Mouse (Mus musculus) hindbrain, embryonic 13.5 days (tissue): ENCODE measurements at regions not wholly inside any gene's neighbourhood (a gene's known extent, or its start where the extent isn't known, plus 50 kb on each side); places are given as distances from the start of the nearest gene placed in this dataset.

ENCODE experiments used
- ATAC-seq: fragments of 200-750 bp; cut with Nextera tagmentation; 2 replicates; pipeline ENCODE4 v1.8.0; 2017; ENCODE audit warnings: moderate TSS enrichment; ENCODE audit not compliant: low FRiP score
- H3K27ac ChIP-seq: fragments of 300-500 bp; sonication (generic); 2 replicates; pipeline ENCODE4 v1.5.1; 2015; ENCODE audit warnings: inconsistent platforms, mild to moderate bottlenecking, moderate library complexity
- H3K27me3 ChIP-seq: fragments of 300-500 bp; sonication (generic); 2 replicates; pipeline ENCODE4 v1.6.1; 2015; ENCODE audit warnings: mild to moderate bottlenecking, inconsistent platforms
- H3K36me3 ChIP-seq: fragments of 300-500 bp; sonication (generic); 2 replicates; pipeline ENCODE4 v1.6.1; 2015; ENCODE audit warnings: mild to moderate bottlenecking, inconsistent platforms
- H3K4me1 ChIP-seq: fragments of 300-500 bp; sonication (generic); replicated peaks from 2 replicates; pipeline ENCODE4 v1.6.1; 2015; ENCODE audit warnings: inconsistent platforms
- H3K4me2 ChIP-seq: fragments of 300-500 bp; sonication (generic); 2 replicates; pipeline ENCODE4 v1.6.1; 2015; ENCODE audit warnings: inconsistent platforms, mild to moderate bottlenecking, moderate library complexity
- H3K4me3 ChIP-seq: fragments of 300-500 bp; sonication (generic); 2 replicates; pipeline ENCODE4 v1.5.1; 2015; ENCODE audit warnings: mild to moderate bottlenecking, inconsistent platforms
- H3K9ac ChIP-seq: fragments of 300-500 bp; sonication (generic); 2 replicates; pipeline ENCODE4 v1.6.1; 2015; ENCODE audit warnings: mild to moderate bottlenecking, inconsistent platforms
- H3K9me3 ChIP-seq: fragments of 300-500 bp; sonication (generic); 2 replicates; pipeline ENCODE4 v1.6.1; 2016; ENCODE audit warnings: inconsistent platforms
- WGBS: fragments of 180-500 bp; shearing (Covaris S2); methylation state at CpG from one replicate; pipeline ENCODE4 v1.1.7; 2015; 5-methylcytosine and 5-hydroxymethylcytosine counted together

DNA sequence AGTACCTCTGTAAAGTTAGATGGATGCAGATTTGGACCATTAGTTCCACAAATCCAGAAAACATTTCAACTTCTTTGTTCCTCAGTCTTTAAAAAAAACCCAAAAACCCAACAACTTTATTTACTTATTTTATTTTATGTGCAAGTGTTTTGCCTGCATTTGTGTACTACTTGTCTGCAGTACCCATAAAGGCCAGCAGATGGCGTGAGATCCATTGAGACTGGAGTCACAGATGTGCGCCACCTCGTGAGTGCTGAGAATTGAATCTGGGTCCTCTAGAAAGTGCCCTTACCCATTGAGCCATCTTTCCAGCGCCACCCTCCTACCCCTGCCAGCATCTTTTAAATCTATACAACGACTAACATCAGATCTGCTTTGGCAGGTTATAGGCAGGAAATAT is 53.0 kb downstream of the Gm12689 start:
- Histone ChIP-seq H3K27ac (no peak overlapping the region), H3K4me3 (no peak overlapping the region), H3K27me3 (peaks cover 21% of the 10 kb centered on the region), H3K4me2 (no peak overlapping the region), H3K36me3 (no peaks in the 10 kb centered on the region), H3K9me3 (0 out of 2 replicates have a peak, but pooled peaks cover 4% of the 10 kb centered on the region), H3K9ac (no peak overlapping the region), H3K4me1 (peaks cover 12% of the 10 kb centered on the region)
- ATAC-seq, result no peak
- WGBS, result 60% methylated on average over 5 of the region's 5 CpGs

- ATAC-seq, result peak; percentile 61; the same call in 1 of the 2 replicates
These were observed 57.5 kb downstream of the Gm12689 start for GRCm38 (mm10) chr4:99353122-99353774.

DNA sequence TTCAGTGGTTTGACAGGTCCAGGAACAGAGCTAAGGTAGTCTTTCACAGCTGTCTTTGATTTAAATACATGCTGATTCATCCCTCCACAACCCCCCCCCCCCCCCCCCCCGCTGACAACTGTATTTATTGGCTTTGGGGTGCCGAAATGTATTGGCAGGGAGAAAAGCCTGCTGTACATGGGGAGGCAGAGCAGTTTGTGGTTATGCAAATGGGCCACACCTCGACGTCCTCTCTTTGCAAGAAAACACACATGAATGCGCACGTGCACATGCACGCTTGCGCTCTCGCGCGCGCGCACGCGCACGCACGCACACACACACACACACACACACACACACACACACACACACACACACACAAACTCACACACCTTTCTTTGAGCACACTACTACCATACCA is 58.5 kb downstream of the Gm12689 start:
- peak overlapping the region; percentile 0; the same call in 1 of the 2 replicates for H3K4me2 ChIP-seq
- H3K9me3 ChIP-seq, result no peaks in the 10 kb centered on the region
- peaks cover 17% of the 10 kb centered on the region for H3K4me1 ChIP-seq
- H3K9ac ChIP-seq, result no peak overlapping the region
- no peaks in the 10 kb centered on the region for H3K36me3 ChIP-seq
- H3K27ac ChIP-seq, result no peak overlapping the region
- 78% methylated on average over 14 of the region's 17 CpGs for WGBS
- no peak overlapping the region for H3K4me3 ChIP-seq
- peaks cover 4% of the 10 kb centered on the region; the same call in 1 of the 2 replicates for H3K27me3 ChIP-seq
- ATAC-seq, result peak; percentile 41; the same call in 1 of the 2 replicates

More at GRCm38 (mm10) chr4:99353122-99353774, 57.5 kb downstream of the Gm12689 start:
- Histone ChIP-seq H3K9ac (no peak overlapping the region), H3K27me3 (peaks cover 4% of the 10 kb centered on the region; the same call in 1 of the 2 replicates), H3K4me2 (no peak overlapping the region), H3K9me3 (0 out of 2 replicates have a peak, but pooled peaks cover 4% of the 10 kb centered on the region), H3K27ac (peak overlapping the region; percentile 14; the same call in 1 of the 2 replicates), H3K36me3 (no peaks in the 10 kb centered on the region), H3K4me1 (peaks cover 17% of the 10 kb centered on the region), H3K4me3 (no peak overlapping the region)
- WGBS, result 34% methylated on average over 8 of the region's 8 CpGs

DNA sequence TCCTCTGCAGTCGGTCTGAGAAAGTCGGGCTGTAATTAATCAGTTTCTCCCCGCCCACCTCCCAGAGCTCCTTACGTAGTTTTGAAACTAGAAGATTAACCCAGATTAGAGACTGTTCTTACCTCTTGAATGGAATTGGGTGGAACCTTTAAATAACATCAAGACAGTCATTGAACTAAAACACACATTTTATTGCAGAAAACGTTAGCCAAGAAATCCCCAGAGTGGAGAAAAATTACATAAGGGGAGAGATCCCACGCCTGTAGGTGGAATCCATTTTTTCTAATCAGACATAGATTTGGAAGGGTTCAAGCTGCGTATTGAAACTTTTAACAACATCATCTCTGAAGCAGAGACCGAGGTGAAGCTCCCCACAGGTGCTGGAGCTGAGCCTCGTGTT is 59.1 kb downstream of the Gm12689 start:
- Histone ChIP-seq H3K36me3 (no peaks in the 10 kb centered on the region), H3K4me3 (no peak overlapping the region), H3K27ac (no peak overlapping the region), H3K9me3 (no peaks in the 10 kb centered on the region), H3K27me3 (peaks cover 4% of the 10 kb centered on the region; the same call in 1 of the 2 replicates), H3K4me1 (peaks cover 17% of the 10 kb centered on the region), H3K4me2 (peak overlapping the region; percentile 0; the same call in 1 of the 2 replicates), H3K9ac (no peak overlapping the region)
- 46% methylated on average over 9 of the region's 9 CpGs for whole genome bisulfite sequencing
- ATAC-seq, result no peak

DNA sequence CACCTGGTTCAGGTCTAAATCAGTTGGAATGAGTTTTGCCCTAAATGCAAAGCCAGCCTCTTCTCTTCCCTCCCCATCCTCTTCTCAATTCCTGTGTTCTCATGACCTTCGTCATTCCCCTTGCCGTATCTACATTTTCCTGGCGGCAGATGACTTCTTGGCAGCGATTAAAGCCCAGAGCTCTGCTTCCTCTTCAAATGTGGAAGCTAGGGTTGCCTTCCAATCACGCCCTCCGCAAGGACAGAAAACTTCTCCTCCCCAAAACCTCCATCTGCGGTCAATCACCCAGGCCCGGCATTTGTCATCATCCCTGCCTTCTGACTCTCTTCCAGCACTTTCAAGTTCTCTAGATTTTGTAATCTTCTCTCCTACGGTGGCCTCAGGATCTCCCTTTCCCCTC is 72.3 kb downstream of the Gm12689 start:
- WGBS, result 96% methylated on average over 9 of the region's 9 CpGs
- ATAC-seq, result no peak
- no peak overlapping the region for H3K9ac ChIP-seq

DNA sequence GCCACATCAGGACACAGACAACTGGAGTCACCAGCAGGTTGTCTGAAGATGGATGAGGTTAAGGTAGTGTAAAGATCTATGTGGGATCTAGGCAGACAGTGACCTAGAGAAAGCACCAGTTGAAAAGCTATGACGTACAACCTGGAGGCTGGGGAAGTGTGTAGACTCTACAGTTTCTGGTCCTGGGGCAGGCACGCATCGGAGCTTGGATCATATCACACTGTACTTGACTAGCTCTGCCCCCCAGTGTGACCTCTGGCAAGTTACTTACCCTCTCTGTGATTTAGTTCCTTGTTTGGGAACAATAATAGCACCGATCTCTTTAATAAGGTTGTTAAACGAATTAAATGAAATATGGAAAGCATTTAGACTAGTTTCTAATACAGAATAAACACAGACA is 75.5 kb downstream of the Gm12689 start:
- 91% methylated on average over 5 of the region's 5 CpGs for WGBS
- Histone ChIP-seq H3K4me1 (peaks cover 37% of the 10 kb centered on the region), H3K9ac (no peak overlapping the region), H3K9me3 (no peaks in the 10 kb centered on the region), H3K4me3 (no peak overlapping the region), H3K27ac (no peak overlapping the region), H3K36me3 (no peaks in the 10 kb centered on the region), H3K27me3 (peaks cover 45% of the 10 kb centered on the region; the same call in 1 of the 2 replicates), H3K4me2 (no peak overlapping the region)
- no peak for ATAC-seq

More for the DNA sequence above, 72.3 kb downstream of the Gm12689 start:
- Histone ChIP-seq H3K9me3 (no peaks in the 10 kb centered on the region), H3K4me2 (no peak overlapping the region), H3K4me3 (no peak overlapping the region), H3K27ac (no peak overlapping the region), H3K27me3 (peaks cover 47% of the 10 kb centered on the region; the same call in 1 of the 2 replicates), H3K36me3 (no peaks in the 10 kb centered on the region), H3K4me1 (peaks cover 7% of the 10 kb centered on the region)

GRCm38 (mm10) chr4:99376171-99376570 is 80.5 kb downstream of the Gm12689 start:
- 10% methylated on average over 1 of the region's 1 CpGs for WGBS
- H3K9ac ChIP-seq, result no peak overlapping the region
- no peak overlapping the region for H3K4me3 ChIP-seq
- peaks cover 64% of the 10 kb centered on the region for H3K27me3 ChIP-seq
- no peak overlapping the region for H3K4me2 ChIP-seq
- peaks cover 52% of the 10 kb centered on the region for H3K4me1 ChIP-seq
- no peaks in the 10 kb centered on the region for H3K9me3 ChIP-seq
- no peak for ATAC-seq
- no peaks in the 10 kb centered on the region for H3K36me3 ChIP-seq
- H3K27ac ChIP-seq, result peak overlapping the region; percentile 70; the same call in 1 of the 2 replicates

DNA sequence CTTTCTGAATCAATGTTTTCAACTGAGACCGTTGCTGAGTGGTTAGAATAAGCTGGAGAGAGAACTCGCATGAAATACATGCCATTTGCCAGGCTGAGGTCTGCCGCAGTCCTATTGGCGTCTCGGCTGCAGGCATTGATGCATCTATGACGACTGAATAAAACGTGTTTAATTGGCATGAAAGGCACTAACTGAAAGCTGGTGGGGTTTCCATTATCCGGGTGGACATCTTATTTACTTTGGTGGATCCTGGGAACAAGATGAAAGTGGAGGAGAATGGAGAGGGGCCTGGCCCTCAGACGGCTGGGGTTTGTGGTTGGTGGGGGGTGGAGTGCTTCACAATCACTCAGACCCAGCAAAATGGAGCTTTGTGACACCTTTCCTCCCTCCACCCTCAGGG is 81.2 kb downstream of the Gm12689 start:
- no peak overlapping the region for H3K4me2 ChIP-seq
- H3K9ac ChIP-seq, result no peak overlapping the region
- H3K27me3 ChIP-seq, result peaks cover 64% of the 10 kb centered on the region
- H3K27ac ChIP-seq, result no peak overlapping the region
- peaks cover 52% of the 10 kb centered on the region for H3K4me1 ChIP-seq
- ATAC-seq, result no peak
- H3K36me3 ChIP-seq, result no peaks in the 10 kb centered on the region
- WGBS, result 8% methylated on average over 9 of the region's 9 CpGs
- H3K4me3 ChIP-seq, result no peak overlapping the region
- no peaks in the 10 kb centered on the region for H3K9me3 ChIP-seq

DNA sequence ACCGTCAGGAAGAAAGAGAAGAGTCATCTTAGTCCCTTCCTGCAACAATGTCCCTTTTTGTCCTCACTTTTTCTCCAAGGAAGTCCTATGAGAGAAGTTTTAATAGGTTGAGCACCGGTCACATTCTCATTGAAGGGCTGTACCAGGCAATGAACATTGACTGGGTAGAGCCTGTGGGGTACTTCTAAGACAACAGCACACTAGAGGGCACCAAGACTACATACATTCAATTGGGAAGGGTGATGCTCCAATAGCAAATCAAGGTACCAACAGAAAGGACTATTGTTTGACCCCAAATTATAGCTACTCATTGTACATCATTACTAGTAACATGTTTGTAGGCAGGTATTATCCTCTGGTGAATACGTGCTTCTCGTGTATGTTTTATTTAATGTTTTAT is 84.3 kb downstream of the Gm12689 start:
- H3K36me3 ChIP-seq, result no peaks in the 10 kb centered on the region
- H3K4me2 ChIP-seq, result no peak overlapping the region
- no peak for ATAC-seq
- H3K9ac ChIP-seq, result no peak overlapping the region
- H3K4me1 ChIP-seq, result peaks cover 26% of the 10 kb centered on the region
- 90% methylated on average over 4 of the region's 4 CpGs for WGBS
- H3K9me3 ChIP-seq, result no peaks in the 10 kb centered on the region
- H3K27me3 ChIP-seq, result peaks cover 66% of the 10 kb centered on the region
- H3K4me3 ChIP-seq, result no peak overlapping the region
- no peak overlapping the region for H3K27ac ChIP-seq

GRCm38 (mm10) chr4:99385381-99385780 is 89.7 kb downstream of the Gm12689 start:
- Histone ChIP-seq H3K27me3 (peaks cover 39% of the 10 kb centered on the region), H3K27ac (no peak overlapping the region), H3K4me3 (no peak overlapping the region), H3K36me3 (no peaks in the 10 kb centered on the region), H3K4me1 (0 out of 2 replicates have a peak, but pooled peaks cover 5% of the 10 kb centered on the region), H3K9me3 (no peaks in the 10 kb centered on the region), H3K9ac (no peak overlapping the region), H3K4me2 (no peak overlapping the region)
- WGBS, result 6% methylated on average over 8 of the region's 8 CpGs
- ATAC-seq, result no peak

DNA sequence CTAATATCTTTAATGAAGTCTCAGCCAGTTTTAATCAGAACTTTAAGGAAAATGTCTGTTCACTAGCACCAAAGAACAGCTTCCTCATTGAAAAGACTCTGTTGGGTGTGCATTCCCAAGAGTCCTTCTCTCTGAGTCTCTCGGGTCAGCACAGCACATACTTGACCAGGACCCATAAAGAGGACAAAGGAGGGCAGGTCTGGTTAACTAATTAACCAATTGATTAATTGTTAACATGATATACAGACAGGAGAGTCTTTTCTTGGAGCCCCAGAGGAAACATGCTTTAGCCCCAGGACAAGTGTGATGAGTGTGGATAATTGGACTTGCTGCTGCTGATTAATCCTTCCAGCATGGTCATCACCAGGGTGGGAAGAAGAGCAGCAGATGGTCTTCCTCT is 93.7 kb downstream of the Gm12689 start:
- 60% methylated on average over 1 of the region's 1 CpGs for WGBS
- ATAC-seq, result no peak
- no peak overlapping the region for H3K4me2 ChIP-seq
- H3K4me1 ChIP-seq, result 0 out of 2 replicates have a peak, but pooled peaks cover 5% of the 10 kb centered on the region
- no peak overlapping the region for H3K4me3 ChIP-seq
- H3K27ac ChIP-seq, result no peak overlapping the region
- 0 out of 2 replicates have a peak, but pooled peaks cover 15% of the 10 kb centered on the region for H3K27me3 ChIP-seq
- H3K9ac ChIP-seq, result no peak overlapping the region
- no peaks in the 10 kb centered on the region for H3K36me3 ChIP-seq
- H3K9me3 ChIP-seq, result no peaks in the 10 kb centered on the region

- 90% methylated on average over 5 of the region's 5 CpGs for WGBS
- no peak for ATAC-seq
- Histone ChIP-seq H3K9me3 (no peaks in the 10 kb centered on the region), H3K36me3 (no peaks in the 10 kb centered on the region), H3K9ac (no peak overlapping the region), H3K4me2 (no peak overlapping the region), H3K27me3 (peaks cover 10% of the 10 kb centered on the region; the same call in 1 of the 2 replicates), H3K27ac (no peak overlapping the region), H3K4me3 (no peak overlapping the region), H3K4me1 (no peaks in the 10 kb centered on the region)
These were observed 97.3 kb downstream of the Gm12689 start for GRCm38 (mm10) chr4:99392986-99393385.

GRCm38 (mm10) chr4:99394244-99394643 is 98.5 kb downstream of the Gm12689 start:
- ATAC-seq, result no peak
- 66% methylated on average over 3 of the region's 3 CpGs for WGBS

More at GRCm38 (mm10) chr4:99394244-99394643, 98.5 kb downstream of the Gm12689 start:
- Histone ChIP-seq H3K4me1 (no peaks in the 10 kb centered on the region), H3K9me3 (no peaks in the 10 kb centered on the region), H3K4me3 (no peak overlapping the region), H3K27ac (no peak overlapping the region), H3K4me2 (no peak overlapping the region), H3K27me3 (peaks cover 10% of the 10 kb centered on the region; the same call in 1 of the 2 replicates), H3K36me3 (no peaks in the 10 kb centered on the region), H3K9ac (no peak overlapping the region)
